Mouse (Mus musculus) bone marrow, adult 2 months (tissue): ENCODE data around the gene Tsr1.

ENCODE experiments used
- CTCF ChIP-seq: fragments of 200-500 bp; IDR thresholded peaks from 2 replicates; pipeline ENCODE4 v1.5.1; 2011; ENCODE audit warnings: low read length, control low read depth; ENCODE audit not compliant: control insufficient read depth, insufficient read depth
- POLR2A ChIP-seq: fragments of 200-500 bp; IDR thresholded peaks from 2 replicates; pipeline ENCODE4 v1.6.1; 2011; ENCODE audit warnings: low read depth, mild to moderate bottlenecking, control low read depth, low read length, borderline replicate concordance; ENCODE audit not compliant: control insufficient read depth

DNA sequence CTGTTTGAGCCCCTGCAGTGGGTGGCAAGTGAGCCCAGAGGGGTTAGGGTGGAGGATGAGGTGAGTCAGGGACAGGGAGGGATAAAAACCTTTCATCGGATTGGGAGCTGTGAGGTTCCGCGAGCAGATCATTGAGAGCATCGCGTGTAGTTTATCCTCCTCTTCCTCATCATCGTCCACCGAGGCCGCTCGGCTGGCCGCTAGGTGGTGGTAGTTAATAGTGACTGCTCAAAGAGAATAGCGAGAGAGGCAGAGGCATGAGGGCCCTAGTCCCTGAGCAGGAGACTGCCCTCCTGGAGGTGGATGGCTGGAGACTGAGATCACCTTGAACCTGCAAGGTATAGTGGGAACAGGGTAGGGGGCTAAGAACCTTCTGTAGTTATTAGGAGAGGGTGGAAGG lies 34.4 kb upstream of the Tsr1 start:
- TF ChIP-seq CTCF: 0 out of 2 replicates have a peak, but pooled peaks have one; percentile 10
- TF ChIP-seq POLR2A: no peak
